Mouse (Mus musculus): ENCODE results near the gene Anapc2. TPM values are rescaled to one million over a fixed set of nuclear protein-coding genes. Genes with fewer than 3 reads are reported as not detected.

Gene Anapc2
- polyA plus RNA-seq, 1 experiment from 2014 or later: 40.5 TPM

DNA sequence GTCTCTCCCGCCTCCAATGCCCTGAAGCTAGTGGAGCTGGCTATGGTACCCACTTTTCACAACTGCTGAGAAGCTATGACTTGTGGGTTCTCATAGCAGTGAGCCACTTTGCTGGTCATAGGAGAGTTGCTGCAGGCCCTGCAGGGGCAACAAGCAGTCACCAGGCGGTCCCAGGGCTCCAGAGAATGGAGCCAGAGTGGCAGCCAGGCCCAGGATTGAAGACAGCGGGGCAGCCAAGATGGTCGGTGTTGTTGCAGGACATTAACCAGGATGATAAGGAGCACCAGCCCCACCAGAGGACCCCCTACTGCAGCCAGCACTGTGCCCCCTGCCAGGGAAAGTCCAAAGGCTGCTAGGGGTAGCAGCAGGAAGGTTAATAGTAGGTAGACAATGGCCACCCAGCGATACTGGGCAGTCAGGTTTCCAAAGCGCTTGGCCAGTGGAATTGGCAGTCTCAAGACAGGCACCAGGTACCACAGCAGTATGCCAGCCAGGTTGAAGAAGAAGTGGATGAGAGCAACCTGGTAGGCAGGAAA, 43.2 kb upstream of the Anapc2 start:
- H3K4me2 ChIP-seq (ENCODE audit: low read depth, low read length): peak overlapping the region; percentile 77
- H3K27me3 ChIP-seq (ENCODE audit: control insufficient read depth, insufficient read depth, low read depth, low read length): no peaks in the 10 kb centered on the region; the same call in 1 of the 2 replicates
- peak overlapping the region; percentile 37; the same call in 1 of the 2 replicates for H3K9ac ChIP-seq (ENCODE audit: low read depth, low read length)
- H3K4me3 ChIP-seq (ENCODE audit: low read depth, low read length): peak overlapping the region; percentile 54
- H3K36me3 ChIP-seq (ENCODE audit: control insufficient read depth, insufficient read depth): no peaks in the 10 kb centered on the region
- no peak for ATAC-seq (ENCODE audit: low read depth)
- 67% methylated on average over 6 of the region's 6 CpGs for WGBS (ENCODE audit: insufficient replicate concordance)
- no peaks in the 10 kb centered on the region for H3K9me3 ChIP-seq (replicated peaks; ENCODE audit: control insufficient read depth, low read length)
- peaks cover 17% of the 10 kb centered on the region for H3K4me1 ChIP-seq (ENCODE audit: control insufficient read depth, low read depth, low read length)
- H3K27ac ChIP-seq (ENCODE audit: low read length): no peak overlapping the region

DNA sequence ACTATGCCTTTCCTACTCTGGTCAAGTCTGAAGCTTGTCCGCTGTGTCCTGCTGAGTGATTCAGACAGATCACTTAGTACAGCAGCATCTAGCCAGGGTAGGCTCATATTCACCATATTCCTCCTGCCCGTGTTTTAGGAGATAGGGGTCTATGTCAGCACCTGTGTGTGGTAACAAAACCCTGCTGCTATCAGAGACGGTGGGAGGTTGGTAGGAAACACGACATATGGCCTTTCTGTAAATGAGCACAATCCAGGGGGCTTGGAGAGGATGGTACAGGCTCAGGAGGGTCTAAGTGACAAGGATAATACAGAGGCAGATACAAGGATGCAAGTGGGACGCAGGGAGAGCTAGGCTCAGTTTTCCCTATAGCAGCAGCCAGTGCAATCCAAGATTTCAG, 42.7 kb upstream of the Anapc2 start:
- Histone ChIP-seq H3K9ac (ENCODE audit: low read depth, low read length) (no peak overlapping the region), H3K4me3 (ENCODE audit: low read depth, low read length) (no peak overlapping the region), H3K4me1 (ENCODE audit: control insufficient read depth, low read depth, low read length) (peaks cover 17% of the 10 kb centered on the region), H3K36me3 (ENCODE audit: control insufficient read depth, insufficient read depth) (no peaks in the 10 kb centered on the region), H3K27me3 (ENCODE audit: control insufficient read depth, insufficient read depth, low read depth, low read length) (no peaks in the 10 kb centered on the region; the same call in 1 of the 2 replicates), H3K4me2 (ENCODE audit: low read depth, low read length) (no peak overlapping the region), H3K9me3 (replicated peaks; ENCODE audit: control insufficient read depth, low read length) (no peaks in the 10 kb centered on the region), H3K27ac (ENCODE audit: low read length) (no peak overlapping the region)
- WGBS (ENCODE audit: insufficient replicate concordance): 64% methylated on average over 5 of the region's 5 CpGs
- no peak for ATAC-seq (ENCODE audit: low read depth)

DNA sequence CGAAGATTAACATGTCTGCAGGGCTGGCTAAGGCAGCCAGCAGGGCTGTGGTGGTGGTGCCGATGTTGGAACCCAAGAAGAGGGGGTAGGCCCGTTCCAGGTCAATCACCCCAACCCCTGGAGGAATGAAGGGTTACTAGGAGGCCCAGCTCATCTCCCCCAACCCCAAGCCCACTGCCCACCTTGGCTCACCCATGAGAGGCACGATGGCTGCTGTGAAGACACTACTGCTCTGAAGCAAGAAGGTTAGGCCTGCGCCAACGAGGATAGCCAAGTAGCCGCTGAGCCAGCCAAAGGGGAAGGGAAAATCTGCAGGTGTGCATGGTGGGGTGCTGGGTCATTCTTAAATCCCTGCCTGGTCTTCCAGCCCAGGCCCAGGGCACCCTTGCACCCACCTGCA, 41.7 kb upstream of the Anapc2 start:
- Histone ChIP-seq H3K36me3 (ENCODE audit: control insufficient read depth, insufficient read depth) (no peaks in the 10 kb centered on the region), H3K4me3 (ENCODE audit: low read depth, low read length) (no peak overlapping the region), H3K4me1 (ENCODE audit: control insufficient read depth, low read depth, low read length) (peaks cover 14% of the 10 kb centered on the region), H3K4me2 (ENCODE audit: low read depth, low read length) (no peak overlapping the region), H3K9me3 (replicated peaks; ENCODE audit: control insufficient read depth, low read length) (no peaks in the 10 kb centered on the region), H3K27me3 (ENCODE audit: control insufficient read depth, insufficient read depth, low read depth, low read length) (no peaks in the 10 kb centered on the region; the same call in 1 of the 2 replicates), H3K9ac (ENCODE audit: low read depth, low read length) (no peak overlapping the region), H3K27ac (ENCODE audit: low read length) (no peak overlapping the region)
- WGBS (ENCODE audit: insufficient replicate concordance): 78% methylated on average over 7 of the region's 7 CpGs
- no peak for ATAC-seq (ENCODE audit: low read depth)

DNA sequence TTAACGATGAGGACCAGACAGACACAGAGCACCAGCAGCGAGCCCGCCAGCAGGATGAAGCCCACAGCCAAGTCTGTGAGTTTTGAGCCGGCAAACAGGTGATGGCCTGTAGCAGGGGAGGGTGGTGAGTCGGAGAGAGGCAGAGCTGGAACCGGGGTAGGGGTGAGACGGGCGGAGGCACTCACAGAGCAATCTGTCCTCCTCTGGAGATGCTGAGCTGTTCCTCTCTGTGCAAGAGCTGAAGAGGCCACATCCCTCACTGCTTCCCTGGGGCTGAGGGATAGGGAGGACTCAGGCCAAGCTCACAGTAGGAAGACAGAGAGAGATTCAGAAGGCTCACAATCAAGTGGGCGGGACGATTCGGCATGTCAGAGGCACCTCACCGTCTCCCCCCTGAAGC, 41.2 kb upstream of the Anapc2 start:
- Histone ChIP-seq H3K4me2 (ENCODE audit: low read depth, low read length) (no peak overlapping the region), H3K27ac (ENCODE audit: low read length) (no peak overlapping the region), H3K4me1 (ENCODE audit: control insufficient read depth, low read depth, low read length) (peaks cover 10% of the 10 kb centered on the region), H3K4me3 (ENCODE audit: low read depth, low read length) (no peak overlapping the region), H3K9ac (ENCODE audit: low read depth, low read length) (no peak overlapping the region), H3K9me3 (replicated peaks; ENCODE audit: control insufficient read depth, low read length) (no peaks in the 10 kb centered on the region), H3K27me3 (ENCODE audit: control insufficient read depth, insufficient read depth, low read depth, low read length) (no peaks in the 10 kb centered on the region; the same call in 1 of the 2 replicates), H3K36me3 (ENCODE audit: control insufficient read depth, insufficient read depth) (no peaks in the 10 kb centered on the region)
- 63% methylated on average over 12 of the region's 12 CpGs for WGBS (ENCODE audit: insufficient replicate concordance)
- ATAC-seq (ENCODE audit: low read depth): no peak

DNA sequence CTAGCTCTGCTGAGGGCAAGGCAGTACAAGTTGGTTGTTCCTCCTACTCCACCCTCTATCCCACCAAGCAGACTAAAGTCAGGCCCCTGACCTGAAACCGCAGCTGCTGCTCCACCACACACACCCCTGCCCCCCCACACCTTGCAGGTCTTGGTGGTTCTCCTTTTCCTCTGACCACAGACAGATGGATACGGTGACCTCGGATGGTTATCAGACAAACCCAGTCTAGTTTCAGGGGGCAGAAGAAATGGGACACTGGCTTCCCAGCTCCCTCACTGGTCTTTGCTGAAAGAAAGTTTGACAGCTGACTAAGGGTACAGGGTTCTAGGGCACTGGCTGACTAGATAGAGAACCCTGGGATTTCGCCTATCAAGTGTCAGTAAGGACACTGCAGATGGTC, 38.9 kb upstream of the Anapc2 start:
- H3K4me3 ChIP-seq (ENCODE audit: low read depth, low read length): no peak overlapping the region
- no peak overlapping the region for H3K9ac ChIP-seq (ENCODE audit: low read depth, low read length)
- H3K4me2 ChIP-seq (ENCODE audit: low read depth, low read length): no peak overlapping the region
- ATAC-seq (ENCODE audit: low read depth): no peak
- H3K9me3 ChIP-seq (replicated peaks; ENCODE audit: control insufficient read depth, low read length): no peaks in the 10 kb centered on the region
- peaks cover 6% of the 10 kb centered on the region for H3K4me1 ChIP-seq (ENCODE audit: control insufficient read depth, low read depth, low read length)
- 7% methylated on average over 4 of the region's 4 CpGs for WGBS (ENCODE audit: insufficient replicate concordance)
- H3K36me3 ChIP-seq (ENCODE audit: control insufficient read depth, insufficient read depth): no peaks in the 10 kb centered on the region
- H3K27me3 ChIP-seq (ENCODE audit: control insufficient read depth, insufficient read depth, low read depth, low read length): no peaks in the 10 kb centered on the region; the same call in 1 of the 2 replicates
- H3K27ac ChIP-seq (ENCODE audit: low read length): no peak overlapping the region

DNA sequence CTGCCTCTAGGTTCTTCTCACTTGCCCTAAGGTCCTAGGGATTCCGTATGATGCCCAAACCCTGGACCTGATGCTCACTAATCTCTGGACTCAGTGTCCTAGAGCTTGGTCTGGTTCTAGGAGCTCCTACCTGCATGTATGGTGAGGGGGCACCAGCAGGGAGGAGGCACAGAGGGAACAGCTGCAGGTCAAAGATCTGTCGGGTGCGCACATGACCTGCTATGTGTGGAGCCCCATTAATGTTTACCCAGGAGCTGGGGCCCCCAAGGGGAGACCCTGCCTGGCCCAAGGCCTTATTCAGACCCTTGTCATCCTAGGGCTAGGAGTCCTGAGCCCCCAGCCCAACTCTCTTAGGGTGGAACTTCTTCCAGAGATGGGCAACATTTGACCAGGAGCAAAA, 38.2 kb upstream of the Anapc2 start, which contains the start of gene Slc34a3:
TSS of gene Slc34a3 (minus strand) at position 315 of the 400 bp plus-strand sequence.
- Histone ChIP-seq H3K9me3 (replicated peaks; ENCODE audit: control insufficient read depth, low read length) (no peaks in the 10 kb centered on the region), H3K27me3 (ENCODE audit: control insufficient read depth, insufficient read depth, low read depth, low read length) (no peaks in the 10 kb centered on the region; the same call in 1 of the 2 replicates), H3K27ac (ENCODE audit: low read length) (no peak within 1 kb of the TSS), H3K9ac (ENCODE audit: low read depth, low read length) (no peak within 1 kb of the TSS), H3K36me3 (ENCODE audit: control insufficient read depth, insufficient read depth) (no peaks in the 10 kb centered on the region), H3K4me3 (ENCODE audit: low read depth, low read length) (no peak within 1 kb of the TSS), H3K4me2 (ENCODE audit: low read depth, low read length) (no peak within 1 kb of the TSS), H3K4me1 (ENCODE audit: control insufficient read depth, low read depth, low read length) (peaks cover under 1% of the 10 kb centered on the region; the same call in 1 of the 2 replicates)
- WGBS (ENCODE audit: insufficient replicate concordance): 63% methylated on average over 3 of the region's 3 CpGs
- no peak for ATAC-seq (ENCODE audit: low read depth)

DNA sequence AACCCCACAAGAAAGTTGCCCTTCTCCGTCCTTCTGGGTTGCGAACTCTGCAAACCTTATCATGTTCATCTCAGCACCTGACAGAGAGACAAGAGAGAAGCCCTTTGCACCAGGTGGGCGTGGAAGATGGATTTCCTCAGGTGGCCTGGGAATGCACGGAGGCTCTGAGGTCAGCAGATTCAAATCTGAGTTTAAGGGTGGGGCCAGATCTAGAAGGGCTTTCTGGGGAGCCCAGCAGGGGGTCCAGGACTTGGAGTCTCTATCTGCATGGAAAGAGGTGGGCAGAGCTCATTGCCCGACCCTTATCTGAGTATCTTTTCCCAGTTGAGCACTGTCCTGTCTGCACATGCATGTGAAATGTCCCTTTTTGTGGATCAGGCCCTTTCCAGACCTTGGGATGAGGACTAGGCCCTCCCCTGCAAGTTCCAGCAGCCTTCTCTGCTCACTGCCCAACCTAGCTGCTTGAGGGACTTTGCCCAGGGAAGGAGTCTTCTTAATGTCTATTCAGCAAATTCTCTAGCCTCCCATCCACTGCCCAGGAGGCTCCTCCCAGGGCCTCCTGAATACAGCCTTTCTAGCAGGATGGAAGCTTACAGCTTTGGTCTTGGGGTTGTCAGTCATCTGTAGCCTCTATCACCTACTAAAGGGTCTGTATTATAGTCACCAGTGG, 37.6 kb upstream of the Anapc2 start:
- no peaks in the 10 kb centered on the region; the same call in 1 of the 2 replicates for H3K27me3 ChIP-seq (ENCODE audit: control insufficient read depth, insufficient read depth, low read depth, low read length)
- H3K27ac ChIP-seq (ENCODE audit: low read length): no peak overlapping the region
- H3K4me2 ChIP-seq (ENCODE audit: low read depth, low read length): no peak overlapping the region
- no peaks in the 10 kb centered on the region for H3K9me3 ChIP-seq (replicated peaks; ENCODE audit: control insufficient read depth, low read length)
- ATAC-seq (ENCODE audit: low read depth): no peak
- no peak overlapping the region for H3K4me3 ChIP-seq (ENCODE audit: low read depth, low read length)
- no peaks in the 10 kb centered on the region for H3K36me3 ChIP-seq (ENCODE audit: control insufficient read depth, insufficient read depth)
- H3K9ac ChIP-seq (ENCODE audit: low read depth, low read length): no peak overlapping the region
- no peaks in the 10 kb centered on the region for H3K4me1 ChIP-seq (ENCODE audit: control insufficient read depth, low read depth, low read length)
- 38% methylated on average over 5 of the region's 5 CpGs for WGBS (ENCODE audit: insufficient replicate concordance)

DNA sequence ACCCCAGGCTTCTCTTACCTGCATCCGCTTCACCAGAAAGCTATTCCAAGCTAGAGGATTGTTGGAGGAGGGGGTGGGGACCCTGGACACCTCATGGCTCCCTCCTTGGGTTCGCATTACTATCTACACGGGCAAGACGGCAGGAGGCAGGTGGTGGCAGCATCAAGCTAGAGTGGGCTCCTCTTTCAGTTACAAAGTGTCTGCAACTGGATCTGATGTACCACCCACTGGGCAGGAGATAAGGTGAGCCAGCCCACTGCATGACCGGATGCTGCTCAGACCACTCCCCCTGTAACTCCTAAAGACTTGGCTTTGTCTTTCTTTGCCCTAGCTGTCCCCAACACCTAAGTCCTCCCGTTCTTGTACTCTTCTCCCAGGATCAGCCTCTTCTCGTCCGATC, 35.7 kb upstream of the Anapc2 start, which contains the start of gene Rnf224:
TSS of gene Rnf224 (minus strand) at position 174 of the 400 bp plus-strand sequence.
- Histone ChIP-seq H3K9ac (ENCODE audit: low read depth, low read length) (no peak within 1 kb of the TSS), H3K9me3 (replicated peaks; ENCODE audit: control insufficient read depth, low read length) (no peaks in the 10 kb centered on the region), H3K36me3 (ENCODE audit: control insufficient read depth, insufficient read depth) (no peaks in the 10 kb centered on the region), H3K4me2 (ENCODE audit: low read depth, low read length) (no peak within 1 kb of the TSS), H3K4me1 (ENCODE audit: control insufficient read depth, low read depth, low read length) (peaks cover 10% of the 10 kb centered on the region), H3K27me3 (ENCODE audit: control insufficient read depth, insufficient read depth, low read depth, low read length) (peaks cover 11% of the 10 kb centered on the region), H3K4me3 (ENCODE audit: low read depth, low read length) (no peak within 1 kb of the TSS), H3K27ac (ENCODE audit: low read length) (no peak within 1 kb of the TSS)
- ATAC-seq (ENCODE audit: low read depth): no peak
- 35% methylated on average over 8 of the region's 8 CpGs for WGBS (ENCODE audit: insufficient replicate concordance)

DNA sequence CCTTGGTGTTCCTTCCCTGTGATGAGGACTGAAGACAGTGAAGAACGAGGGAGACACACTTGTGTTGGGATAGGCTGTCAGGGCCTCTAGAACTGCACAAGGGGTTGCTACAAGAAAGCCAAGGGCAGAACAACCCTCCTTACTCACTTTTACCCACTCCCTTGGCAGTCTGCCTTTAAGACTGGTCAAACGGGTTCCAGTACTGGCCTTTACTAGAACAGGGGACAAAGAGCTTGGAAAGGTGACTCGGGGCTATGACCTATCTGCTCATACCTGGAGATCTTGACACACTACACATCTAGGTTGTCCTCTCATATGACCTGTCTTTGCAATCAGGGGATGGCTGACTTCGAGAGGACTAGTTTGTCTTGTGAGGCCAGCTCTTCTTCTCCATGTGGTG, 34.8 kb upstream of the Anapc2 start:
- ATAC-seq (ENCODE audit: low read depth): no peak
- Histone ChIP-seq H3K36me3 (ENCODE audit: control insufficient read depth, insufficient read depth) (no peaks in the 10 kb centered on the region), H3K27ac (ENCODE audit: low read length) (no peak overlapping the region)

More for the DNA sequence above, 34.8 kb upstream of the Anapc2 start:
- no peak overlapping the region for H3K9ac ChIP-seq (ENCODE audit: low read depth, low read length)
- H3K9me3 ChIP-seq (replicated peaks; ENCODE audit: control insufficient read depth, low read length): no peaks in the 10 kb centered on the region
- H3K4me1 ChIP-seq (ENCODE audit: control insufficient read depth, low read depth, low read length): peaks cover 19% of the 10 kb centered on the region
- no peak overlapping the region for H3K4me3 ChIP-seq (ENCODE audit: low read depth, low read length)
- H3K4me2 ChIP-seq (ENCODE audit: low read depth, low read length): no peak overlapping the region
- peaks cover 20% of the 10 kb centered on the region for H3K27me3 ChIP-seq (ENCODE audit: control insufficient read depth, insufficient read depth, low read depth, low read length)
- 40% methylated on average over 4 of the region's 4 CpGs for WGBS (ENCODE audit: insufficient replicate concordance)

Data from liver, embryonic 16.5 days (tissue).